ENCODE assay signal across 27 mouse cellular contexts in the genomic region with DNA sequence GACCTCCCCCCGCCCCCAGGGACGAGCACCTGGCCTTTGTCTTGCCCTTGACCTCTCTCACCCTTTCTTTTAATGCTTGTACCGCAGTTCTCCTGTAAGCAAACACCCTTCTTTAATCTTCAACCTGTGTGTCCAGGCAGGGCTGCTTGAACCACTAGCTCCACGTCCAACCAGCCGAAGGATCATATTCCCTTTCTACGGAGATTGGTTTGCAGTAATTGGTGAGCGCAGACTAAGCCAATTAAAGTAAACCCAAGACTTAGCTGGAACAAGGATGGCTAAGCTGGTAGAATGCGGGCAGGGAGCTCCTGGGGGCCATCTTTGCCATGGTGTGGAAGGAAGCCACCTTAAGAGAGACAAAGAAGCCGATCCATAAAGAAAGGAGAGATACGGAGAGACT.
DNase-seq lines count a peak whose midpoint lies in the region; ATAC-seq lines count a peak whose summit lies in the region.
"Had no signal": no experiment of that assay in that cellular context is flagged by ENCODE, and none has a peak within 500 bp of the region (broad histone marks: within the 10 kb centered on the region; RNA-seq: fewer than 3 reads in every experiment).

No protein-coding gene starts in this region.

- ATAC-seq in forebrain, embryonic 13.5 days, result no peak
- ATAC-seq in kidney, embryonic 16.5 days (ENCODE audit: low FRiP score, low TSS enrichment), result peak; percentile 65; the same call in 1 of the 2 replicates
- ATAC-seq in midbrain, embryonic 13.5 days, result no peak
- ATAC-seq: activated CD4-positive, CD25-positive, alpha-beta regulatory T cell, adult 4 months; forebrain, embryonic 16.5 days; intestine, embryonic 15.5 days; liver, postnatal 0 days had no signal

- peaks cover 13% of the 10 kb centered on the region for H3K4me1 ChIP-seq in forebrain, embryonic 10.5 days
- H3K4me1 ChIP-seq in forebrain, embryonic 13.5 days, result no peaks in the 10 kb centered on the region
- H3K4me1 ChIP-seq in kidney, embryonic 16.5 days (ENCODE audit: insufficient read depth, low read length), result peaks cover 8% of the 10 kb centered on the region
- H3K4me1 ChIP-seq in midbrain, embryonic 10.5 days, result peaks cover 3% of the 10 kb centered on the region; the same call in 1 of the 2 replicates
- H3K4me1 ChIP-seq in midbrain, embryonic 13.5 days (replicated peaks), result no peaks in the 10 kb centered on the region
- H3K4me1 ChIP-seq: hindbrain, embryonic 15.5 days; midbrain, embryonic 12.5 days; neural tube, embryonic 12.5 days had no signal

- no peak overlapping the region for H3K4me3 ChIP-seq in forebrain, embryonic 10.5 days
- no peak overlapping the region for H3K4me3 ChIP-seq in forebrain, embryonic 13.5 days
- no peak overlapping the region for H3K4me3 ChIP-seq in kidney, embryonic 16.5 days (ENCODE audit: low read length)
- H3K4me3 ChIP-seq in midbrain, embryonic 10.5 days, result no peak overlapping the region
- no peak overlapping the region for H3K4me3 ChIP-seq in midbrain, embryonic 13.5 days (replicated peaks)
- H3K4me3 ChIP-seq: embryonic facial prominence, embryonic 15.5 days; hindbrain, embryonic 15.5 days; intestine, embryonic 15.5 days; layer of hippocampus, adult 2 months; limb, embryonic 12.5 days; midbrain, embryonic 12.5 days; neural tube, embryonic 12.5 days had no signal

- no peak overlapping the region for H3K4me2 ChIP-seq in forebrain, embryonic 13.5 days
- no peak overlapping the region for H3K4me2 ChIP-seq in kidney, embryonic 16.5 days (replicated peaks; ENCODE audit: low read depth, low read length)
- H3K4me2 ChIP-seq in midbrain, embryonic 13.5 days (replicated peaks), result no peak overlapping the region
- H3K4me2 ChIP-seq: embryonic facial prominence, embryonic 15.5 days; hindbrain, embryonic 15.5 days; intestine, embryonic 15.5 days; limb, embryonic 12.5 days; liver, embryonic 11.5 days; midbrain, embryonic 12.5 days; neural tube, embryonic 12.5 days had no signal

- no peak overlapping the region for H3K9ac ChIP-seq in forebrain, embryonic 13.5 days
- H3K9ac ChIP-seq in kidney, embryonic 16.5 days (replicated peaks; ENCODE audit: low read length), result no peak overlapping the region
- no peak overlapping the region for H3K9ac ChIP-seq in midbrain, embryonic 13.5 days (replicated peaks)
- H3K9ac ChIP-seq: embryonic facial prominence, embryonic 15.5 days; hindbrain, embryonic 15.5 days; intestine, embryonic 15.5 days; limb, embryonic 12.5 days; liver, postnatal 0 days; midbrain, embryonic 12.5 days; neural tube, embryonic 12.5 days had no signal

- H3K27me3 ChIP-seq in forebrain, embryonic 10.5 days (ENCODE audit: poor library complexity, severe bottlenecking), result no peaks in the 10 kb centered on the region
- H3K27me3 ChIP-seq in forebrain, embryonic 13.5 days, result no peaks in the 10 kb centered on the region
- no peaks in the 10 kb centered on the region for H3K27me3 ChIP-seq in kidney, embryonic 16.5 days (ENCODE audit: insufficient read depth, low read length)
- H3K27me3 ChIP-seq in midbrain, embryonic 10.5 days (ENCODE audit: low read depth, poor library complexity, severe bottlenecking), result no peaks in the 10 kb centered on the region
- H3K27me3 ChIP-seq in midbrain, embryonic 13.5 days, result no peaks in the 10 kb centered on the region
- H3K27me3 ChIP-seq: embryonic facial prominence, embryonic 15.5 days; hindbrain, embryonic 15.5 days; intestine, embryonic 15.5 days; limb, embryonic 12.5 days; midbrain, embryonic 12.5 days; neural tube, embryonic 12.5 days had no signal

- peaks cover 3% of the 10 kb centered on the region for H3K9me3 ChIP-seq in forebrain, embryonic 10.5 days
- peaks cover 6% of the 10 kb centered on the region for H3K9me3 ChIP-seq in forebrain, embryonic 13.5 days (replicated peaks)
- peaks cover 2% of the 10 kb centered on the region; the same call in 1 of the 2 replicates for H3K9me3 ChIP-seq in kidney, embryonic 16.5 days (ENCODE audit: low read length)
- peaks cover 3% of the 10 kb centered on the region; the same call in 1 of the 2 replicates for H3K9me3 ChIP-seq in midbrain, embryonic 10.5 days (replicated peaks)
- H3K9me3 ChIP-seq in midbrain, embryonic 13.5 days, result no peaks in the 10 kb centered on the region
- H3K9me3 ChIP-seq: embryonic facial prominence, embryonic 15.5 days; hindbrain, embryonic 15.5 days; intestine, embryonic 15.5 days had no signal

- peaks cover 2% of the 10 kb centered on the region for H3K36me3 ChIP-seq in forebrain, embryonic 10.5 days (replicated peaks)
- no peaks in the 10 kb centered on the region for H3K36me3 ChIP-seq in forebrain, embryonic 13.5 days (ENCODE audit: poor library complexity, severe bottlenecking)
- H3K36me3 ChIP-seq in kidney, embryonic 16.5 days (ENCODE audit: insufficient read depth, low read length), result 0 out of 2 replicates have a peak, but pooled peaks cover 1% of the 10 kb centered on the region
- peaks cover 2% of the 10 kb centered on the region for H3K36me3 ChIP-seq in midbrain, embryonic 10.5 days
- H3K36me3 ChIP-seq in midbrain, embryonic 13.5 days, result no peaks in the 10 kb centered on the region
- H3K36me3 ChIP-seq: embryonic facial prominence, embryonic 15.5 days; hindbrain, embryonic 15.5 days; intestine, embryonic 15.5 days; limb, embryonic 12.5 days; neural tube, embryonic 12.5 days had no signal

- WGBS in forebrain, embryonic 10.5 days, result 64% methylated on average over 10 of the region's 10 CpGs
- WGBS in forebrain, embryonic 13.5 days, result 72% methylated on average over 10 of the region's 10 CpGs
- WGBS in kidney, embryonic 16.5 days, result 47% methylated on average over 10 of the region's 10 CpGs
- WGBS in midbrain, embryonic 10.5 days, result 75% methylated on average over 10 of the region's 10 CpGs
- WGBS in midbrain, embryonic 13.5 days, result 83% methylated on average over 10 of the region's 10 CpGs

- intact Hi-C loops in left cerebral cortex, postnatal 10 days (cut with DNase I), result no loop called here

- H3K27ac ChIP-seq in forebrain, embryonic 10.5 days, result peak overlapping the region; percentile 66
- H3K27ac ChIP-seq in forebrain, embryonic 13.5 days, result no peak overlapping the region
- peak overlapping the region; percentile 40 for H3K27ac ChIP-seq in kidney, embryonic 16.5 days (ENCODE audit: low read length)
- peak overlapping the region; percentile 55 for H3K27ac ChIP-seq in midbrain, embryonic 10.5 days (replicated peaks)
- no peak overlapping the region for H3K27ac ChIP-seq in midbrain, embryonic 13.5 days
- H3K27ac ChIP-seq: embryonic facial prominence, embryonic 15.5 days; hindbrain, embryonic 15.5 days; intestine, embryonic 15.5 days; layer of hippocampus, adult 2 months; limb, embryonic 12.5 days; midbrain, embryonic 12.5 days; neural tube, embryonic 12.5 days had no signal

- DNase-seq in forebrain, embryonic 10.5 days (ENCODE audit: extremely low spot score, low spot score), result no peak
- no peak for DNase-seq in kidney, postnatal 36 days
- DNase-seq in midbrain, embryonic 10.5 days (ENCODE audit: low spot score), result no peak
- DNase-seq in left cerebral cortex, postnatal 10 days (ENCODE audit: extremely low spot score in 1 of 2, low spot score in 2 of 2), result no peak
- DNase-seq: adrenal gland, adult 8-10 months; cerebellum, adult 18-20 months; cerebellum, postnatal 25 days; heart, postnatal 4 days; kidney, adult 9 months; liver, postnatal 0 days; right cerebral cortex, adult 18-20 months; right cerebral cortex, postnatal 4 days; thymus, adult 18-20 months; thymus, postnatal 36 days had no signal

Comparison
In these comparisons a context has a peak if more than half of its experiments do, and no peak if none do; other contexts are left out.
1. H3K27ac ChIP-seq: peak in forebrain, embryonic 10.5 days (single experiment), kidney, embryonic 16.5 days (single experiment) and midbrain, embryonic 10.5 days (single experiment); none in forebrain, embryonic 13.5 days (single experiment) and midbrain, embryonic 13.5 days (single experiment).